Mouse (Mus musculus): Measurements from ENCODE around the gene Zfhx3.

DNA sequence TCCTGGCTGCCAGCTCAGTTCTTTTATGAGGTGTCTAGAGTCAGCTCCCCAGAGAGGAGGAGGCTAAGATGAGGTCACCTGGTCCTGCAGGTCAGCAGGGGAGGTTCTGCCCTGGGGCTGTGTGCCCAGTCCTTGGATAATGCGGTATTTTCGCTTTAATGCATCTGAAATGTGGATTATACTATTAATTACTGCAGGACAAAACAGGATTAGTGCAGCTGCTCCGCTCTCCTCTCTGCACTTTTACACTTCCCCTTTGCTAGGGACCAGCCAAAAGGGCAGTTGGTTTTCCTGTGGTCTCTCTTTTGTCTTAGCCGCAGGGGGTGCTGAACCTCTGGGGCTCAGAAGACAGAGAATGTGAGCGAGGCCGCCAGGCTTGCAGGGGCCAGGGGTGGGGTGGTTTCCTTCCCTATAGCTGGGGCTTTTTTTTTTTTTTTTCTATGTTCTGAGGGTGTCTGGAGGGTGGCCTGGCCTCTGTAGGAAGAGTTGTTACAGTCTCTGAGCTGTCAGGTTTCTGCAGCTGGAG, 806.5 kb downstream of the Zfhx3 start:
- TF ChIP-seq CTCF (IDR thresholded peaks at IDR 0.05; ENCODE audit: low read depth, low read length) (no peak), EP300 (IDR thresholded peaks at IDR 0.05; ENCODE audit: insufficient read depth, low read depth, low read length) (no peak)
